Mouse (Mus musculus) retina, postnatal 7 days (tissue): Measurements from ENCODE around the gene Anp32a.
A peak's percentile ranks its signal among the peaks of the same experiment; 100 is the strongest.

Experiments used
- DNase-seq: peaks from one replicate; pipeline ENCODE4 v3.0.0-alpha.2; 2012; ENCODE audit warnings: low read depth, low spot score

Anp32a gene

DNA sequence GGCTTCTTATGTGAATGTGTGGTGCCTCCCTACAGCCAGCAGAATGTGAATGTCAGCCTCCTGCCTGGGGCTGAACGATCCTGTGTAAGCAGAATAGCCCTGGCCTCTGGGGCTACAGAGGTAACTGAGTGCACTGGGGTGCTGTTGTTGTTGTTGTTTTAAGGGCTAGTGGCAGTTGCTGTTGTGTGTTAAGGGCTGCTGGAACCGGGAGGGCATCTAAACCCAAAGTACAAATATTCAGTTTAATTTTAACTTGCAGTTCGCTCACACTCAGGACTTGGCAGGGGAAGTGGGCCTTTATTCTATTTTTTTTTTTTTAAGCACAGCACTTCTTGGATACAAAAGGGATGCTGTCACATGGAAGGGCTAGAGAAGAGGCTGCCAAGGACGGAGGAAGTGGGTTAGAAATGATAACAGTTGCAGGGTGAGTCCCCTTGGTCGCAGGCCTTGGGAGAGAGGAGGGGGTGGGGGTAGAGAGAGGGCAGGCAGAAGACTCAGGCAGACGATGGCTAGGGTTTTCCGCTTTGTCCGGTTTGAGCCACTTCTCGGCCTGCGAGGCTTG is 26.5 kb downstream of the Anp32a start:
- DNase-seq = no peak

DNA sequence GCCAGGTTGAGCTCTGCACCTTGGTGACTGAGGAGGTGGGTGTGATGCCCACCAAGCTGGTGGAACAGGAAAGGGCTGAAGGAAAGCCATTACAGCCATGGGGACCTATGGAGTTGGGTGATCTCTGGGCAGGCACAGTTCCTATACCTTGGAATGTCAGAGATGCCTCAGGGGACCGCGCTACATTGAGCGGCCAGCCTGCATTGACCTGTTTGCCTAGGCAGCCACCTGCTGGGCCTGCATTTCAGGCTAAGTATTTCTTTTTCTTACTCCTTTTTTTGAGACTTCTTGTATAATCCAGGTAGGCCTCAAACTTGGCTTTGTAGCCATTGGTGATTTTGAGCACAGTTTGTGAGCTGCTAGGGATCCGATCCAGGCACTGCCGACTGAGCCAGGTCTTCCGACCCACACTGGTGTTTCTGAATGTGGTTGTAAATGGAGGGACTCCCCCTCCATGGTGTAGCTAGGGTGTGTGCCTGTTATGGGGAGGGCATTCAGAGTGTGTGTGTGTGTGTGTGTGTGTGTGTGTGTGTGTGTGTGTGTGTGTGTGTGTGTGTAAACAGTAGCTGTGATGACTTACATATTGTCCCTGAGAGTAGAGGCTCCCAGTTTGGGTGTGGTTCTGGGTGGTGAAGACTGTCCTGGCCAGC is 27.3 kb downstream of the Anp32a start:
- no peak for DNase-seq

DNA sequence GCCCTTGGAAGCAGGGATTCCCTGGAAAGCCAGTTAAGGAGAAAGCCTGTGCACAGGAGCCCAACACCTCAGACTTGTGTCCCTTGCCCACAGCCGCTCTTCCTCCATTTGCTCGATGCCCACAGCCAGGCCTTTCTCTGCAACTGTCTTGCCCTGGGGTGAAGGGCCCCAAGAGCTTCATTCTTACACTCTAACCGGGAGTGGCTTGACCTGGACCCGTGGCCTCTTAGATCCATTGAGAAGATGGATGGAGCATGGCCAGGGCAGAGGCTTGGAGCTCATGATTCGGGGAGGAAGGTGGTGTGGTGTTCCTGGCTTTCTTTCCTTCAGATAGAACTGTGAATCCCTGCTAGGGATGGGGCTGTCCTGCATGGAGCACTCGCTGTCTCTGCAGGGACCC is 28.1 kb downstream of the Anp32a start:
- DNase-seq = no peak

DNA sequence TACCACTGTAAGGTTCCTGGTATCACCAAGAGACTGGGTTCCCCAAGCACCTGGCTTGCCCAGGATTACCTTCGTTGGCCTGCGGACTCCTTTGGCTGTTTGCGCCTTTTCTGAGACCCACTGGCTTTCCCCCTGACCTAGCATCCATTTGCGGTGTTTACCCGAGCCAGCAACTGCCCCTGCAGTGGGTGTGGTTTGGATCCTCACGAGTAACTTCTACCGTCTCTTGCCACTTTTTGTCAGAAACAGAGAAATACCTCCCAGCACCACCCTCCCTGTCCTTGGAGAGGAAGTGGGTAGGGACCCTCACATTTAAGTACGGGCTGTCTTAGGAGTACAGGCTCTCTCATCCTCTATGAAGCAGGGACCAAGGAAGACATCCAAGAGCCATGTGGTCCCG is 29.1 kb downstream of the Anp32a start:
- DNase-seq = no peak

DNA sequence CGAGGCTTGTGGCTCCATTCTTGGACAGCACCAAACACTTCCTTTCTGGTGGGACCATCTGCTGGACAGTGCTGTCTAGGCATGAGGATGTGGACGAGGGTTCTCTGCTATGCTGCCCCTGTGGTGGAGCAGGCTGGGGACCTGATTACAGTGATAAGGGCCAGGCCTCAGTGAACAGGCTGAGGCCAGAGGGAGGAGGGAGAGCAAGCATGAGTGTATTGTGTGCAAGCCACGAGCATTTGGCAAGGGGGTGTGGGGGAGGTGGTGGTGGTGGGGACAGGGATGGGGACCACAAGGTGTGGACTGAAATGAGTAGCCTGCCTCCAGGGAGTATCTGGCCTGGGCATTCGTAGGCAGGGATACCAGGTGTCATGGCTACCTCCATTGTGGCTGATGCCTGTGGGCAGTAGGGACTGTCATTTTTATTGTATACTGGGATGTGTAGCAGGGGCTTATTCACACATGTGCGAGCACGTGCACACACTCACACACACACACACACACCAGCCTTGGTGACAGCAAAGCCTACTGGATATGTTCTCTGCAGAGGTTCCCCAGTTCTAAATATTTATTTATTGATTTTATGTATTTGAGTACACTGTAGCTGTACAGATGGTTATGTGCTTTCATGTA is 29.7 kb downstream of the Anp32a start:
- DNase-seq = no peak

DNA sequence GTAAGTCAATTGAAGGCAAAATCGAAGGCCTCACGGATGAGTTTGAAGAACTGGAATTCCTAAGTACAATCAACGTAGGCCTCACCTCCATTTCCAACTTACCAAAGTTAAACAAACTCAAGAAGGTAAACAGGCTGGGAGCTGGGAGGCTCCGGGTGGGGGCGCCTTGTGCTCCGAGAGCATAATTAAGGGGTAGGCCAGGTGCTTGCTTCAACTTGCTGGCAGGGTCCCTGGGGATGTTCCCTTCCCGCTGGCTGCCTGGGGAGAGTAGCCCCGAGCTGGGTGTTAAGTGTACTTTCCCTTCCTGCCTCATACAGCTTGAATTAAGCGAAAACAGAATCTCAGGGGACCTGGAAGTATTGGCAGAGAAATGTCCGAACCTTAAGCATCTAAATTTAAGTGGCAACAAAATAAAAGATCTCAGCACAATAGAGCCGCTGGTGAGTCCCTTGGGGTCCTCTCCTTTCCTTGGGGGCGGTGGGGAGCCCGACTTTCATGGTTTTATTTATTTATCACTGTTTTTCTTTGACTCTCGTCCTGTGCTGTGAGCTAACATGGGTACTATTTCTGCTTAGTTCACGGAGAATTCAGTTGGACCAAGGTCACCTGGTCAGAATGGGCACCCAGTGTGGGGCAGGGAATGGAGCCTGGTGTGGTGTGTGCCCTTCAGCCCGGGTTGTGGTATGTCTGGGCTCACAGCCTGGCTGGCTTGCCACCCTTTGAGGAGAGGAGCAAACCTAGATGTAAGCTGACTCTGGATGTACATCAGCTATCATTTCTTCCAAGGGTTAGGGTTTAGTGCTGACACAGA is 30.9 kb downstream of the Anp32a start:
- DNase-seq = no peak

DNA sequence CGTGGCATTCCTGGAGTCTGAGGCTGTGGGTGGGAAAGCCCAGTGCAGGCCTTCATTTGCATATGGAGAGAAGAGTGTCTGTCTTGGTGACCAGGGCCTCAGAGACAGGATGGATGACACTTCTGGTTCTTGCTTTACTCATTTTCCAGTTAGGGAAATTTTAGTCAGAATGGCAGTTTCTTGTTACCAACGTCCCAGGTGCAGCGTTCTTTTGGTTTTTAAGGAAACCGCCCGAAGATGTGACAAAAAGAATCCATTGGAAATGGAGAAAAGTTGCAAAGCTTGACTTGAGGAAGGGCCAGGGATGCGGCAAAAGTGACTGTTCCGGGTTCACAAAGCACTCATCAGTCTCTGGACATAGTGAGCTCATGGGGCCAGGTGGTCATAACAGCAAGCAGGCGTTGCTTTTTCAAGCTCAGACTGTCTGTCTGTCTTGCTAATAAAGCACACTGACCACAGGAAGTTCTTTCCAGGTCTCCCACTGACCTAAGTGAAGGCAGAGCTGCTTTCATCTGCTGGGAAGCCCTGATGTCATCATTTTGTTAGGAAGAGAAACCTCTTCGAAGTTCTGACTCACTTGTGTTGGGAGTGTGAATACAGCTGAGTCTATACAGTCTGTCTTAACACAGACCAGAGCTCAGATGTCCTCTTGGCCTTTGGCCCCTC is 31.6 kb downstream of the Anp32a start:
- no peak for DNase-seq

DNA sequence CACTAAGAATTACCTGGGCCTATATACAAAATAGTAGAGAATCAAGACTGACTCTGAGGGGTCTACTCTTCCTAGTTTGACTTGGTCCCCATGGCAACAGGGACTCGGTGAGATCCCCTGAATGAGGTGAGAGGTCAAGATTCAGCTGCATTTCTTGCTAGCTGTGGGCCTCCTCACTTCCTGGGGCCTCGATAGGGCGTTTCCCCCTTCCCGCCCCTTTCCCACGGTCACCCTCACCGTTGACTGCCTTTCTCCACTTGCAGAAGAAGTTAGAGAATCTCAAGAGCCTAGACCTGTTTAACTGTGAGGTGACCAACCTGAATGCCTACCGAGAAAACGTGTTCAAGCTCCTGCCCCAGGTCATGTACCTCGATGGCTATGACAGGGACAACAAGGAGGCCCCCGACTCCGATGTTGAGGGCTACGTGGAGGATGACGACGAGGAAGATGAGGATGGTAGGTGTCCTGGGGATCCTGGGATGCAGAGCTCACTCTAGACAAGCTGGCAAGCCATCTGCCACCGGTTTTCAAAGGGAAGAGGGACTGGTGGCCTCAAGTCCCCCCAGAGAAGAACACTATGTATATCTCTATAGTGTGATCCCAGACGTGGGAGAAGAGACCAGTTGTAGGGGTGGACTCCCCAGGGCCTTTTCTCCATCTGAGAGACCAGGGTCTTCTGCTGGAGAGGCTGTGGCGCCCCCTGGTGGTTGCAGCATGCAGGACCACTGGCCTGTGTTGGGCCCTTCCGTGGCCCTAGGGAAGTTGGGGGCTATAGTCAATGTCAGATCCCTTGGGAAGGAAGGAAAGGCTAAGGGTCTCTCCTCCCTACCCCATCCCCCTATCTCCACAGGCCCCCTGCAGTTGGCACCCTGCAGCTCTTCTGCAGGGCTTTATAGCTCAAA is 32.4 kb downstream of the Anp32a start:
- no peak for DNase-seq

DNA sequence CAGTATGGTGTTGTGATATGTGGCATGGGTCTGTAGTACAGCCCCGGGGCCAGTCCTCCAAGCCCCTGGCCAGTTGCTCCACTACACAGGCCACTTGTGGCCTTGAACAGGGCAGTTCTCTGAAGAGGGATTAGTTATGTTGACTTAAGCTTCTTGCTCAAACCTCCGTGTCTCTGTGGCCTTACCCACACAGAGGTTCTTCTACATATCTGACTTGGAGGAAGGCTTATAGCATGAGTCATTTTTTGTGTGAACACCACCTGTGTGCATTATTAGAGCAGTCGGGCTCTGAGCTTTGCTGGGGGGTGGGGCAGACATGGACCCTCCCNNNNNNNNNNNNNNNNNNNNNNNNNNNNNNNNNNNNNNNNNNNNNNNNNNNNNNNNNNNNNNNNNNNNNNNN is 33.2 kb downstream of the Anp32a start:
- DNase-seq = no peak

DNA sequence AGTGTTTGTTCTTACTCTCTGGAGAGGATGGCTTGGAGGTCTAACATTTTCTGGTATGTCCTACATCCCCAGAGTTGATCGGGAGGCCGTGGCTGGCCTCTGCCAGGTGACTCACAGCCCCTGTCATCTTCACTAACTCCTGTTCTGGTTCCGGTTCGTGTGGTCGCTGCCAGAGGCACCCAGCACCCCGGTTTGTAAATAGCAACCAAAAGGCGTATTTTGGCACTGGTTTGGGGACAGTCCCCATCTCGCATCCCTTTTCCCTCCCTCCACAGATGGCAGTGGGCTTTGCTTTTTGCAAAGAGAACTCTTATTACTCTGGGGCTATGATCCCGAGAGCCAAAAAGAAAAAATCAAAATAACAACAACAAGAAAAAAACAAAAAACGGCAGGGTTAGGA is 36.8 kb downstream of the Anp32a start:
- DNase-seq = no peak

DNA sequence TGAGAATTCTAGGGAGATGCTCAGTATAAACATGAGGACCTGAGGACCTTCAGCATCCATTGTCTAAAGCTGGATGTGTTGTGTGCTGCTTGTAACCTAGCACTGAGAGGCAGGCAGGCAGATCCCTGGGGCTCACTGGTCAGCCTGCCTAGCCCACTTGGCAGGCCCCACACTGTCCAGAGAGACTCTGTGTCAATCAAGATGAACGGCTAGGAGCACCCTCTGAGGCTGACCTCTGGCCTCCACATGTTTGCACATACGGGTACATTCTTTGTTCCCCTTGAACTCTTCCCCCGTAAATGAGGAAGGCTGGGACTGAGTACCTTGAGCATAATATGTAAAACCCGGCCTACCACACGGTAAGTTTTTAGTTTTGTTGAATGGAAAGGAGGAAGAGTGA is 39.3 kb downstream of the Anp32a start:
- no peak for DNase-seq

DNA sequence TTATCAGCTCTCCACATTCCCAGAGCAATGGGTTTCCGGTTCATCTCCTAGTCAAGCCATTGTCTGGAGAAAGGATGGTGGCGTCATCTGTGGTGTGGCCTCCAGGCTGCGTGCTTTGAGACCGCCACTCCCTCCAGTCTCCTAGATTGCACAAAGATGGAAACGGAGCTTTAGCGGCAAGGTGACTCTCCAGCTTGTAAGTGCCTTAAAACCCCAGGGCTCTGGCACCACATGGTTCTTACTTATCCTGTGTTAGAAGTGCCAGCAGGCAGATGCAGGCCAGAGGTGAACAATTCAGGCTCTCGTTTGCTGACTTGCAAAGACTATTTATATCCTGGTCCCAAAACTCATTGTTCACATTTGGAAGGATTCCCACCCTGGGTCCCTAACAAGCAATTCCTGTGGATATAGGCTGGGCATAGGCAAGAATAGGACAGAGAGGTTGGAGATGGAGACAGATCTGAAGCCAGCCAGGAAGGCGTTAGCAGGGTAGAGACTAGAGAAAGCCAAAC is 40.4 kb downstream of the Anp32a start:
- DNase-seq = no peak

DNA sequence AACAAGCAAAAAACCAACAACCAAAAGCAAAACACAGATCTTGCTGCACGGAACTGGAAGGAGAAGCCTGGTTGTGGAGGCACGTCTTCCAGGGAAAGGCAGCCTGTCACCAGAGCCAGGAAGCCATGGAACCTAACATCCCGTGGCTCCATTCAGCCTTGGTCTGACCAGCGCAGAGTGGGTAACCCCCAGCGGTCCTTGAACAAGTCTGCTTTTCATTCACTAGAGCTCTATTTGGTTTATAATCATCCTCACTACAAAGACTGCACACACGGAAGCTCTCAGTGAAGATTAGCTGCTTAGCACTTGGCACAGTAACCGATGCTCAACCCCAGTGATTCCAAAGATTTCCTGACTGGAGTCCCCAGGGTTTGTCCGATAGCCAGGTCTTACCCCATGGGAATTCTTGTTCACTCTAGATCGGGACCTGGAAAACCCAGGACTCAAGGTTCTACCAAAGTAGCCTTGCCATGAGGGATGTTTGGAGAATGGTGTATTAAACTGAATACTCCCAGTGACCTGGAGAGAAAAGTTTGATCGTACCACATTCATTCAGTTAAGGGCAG is 41.5 kb downstream of the Anp32a start:
- DNase-seq = no peak

DNA sequence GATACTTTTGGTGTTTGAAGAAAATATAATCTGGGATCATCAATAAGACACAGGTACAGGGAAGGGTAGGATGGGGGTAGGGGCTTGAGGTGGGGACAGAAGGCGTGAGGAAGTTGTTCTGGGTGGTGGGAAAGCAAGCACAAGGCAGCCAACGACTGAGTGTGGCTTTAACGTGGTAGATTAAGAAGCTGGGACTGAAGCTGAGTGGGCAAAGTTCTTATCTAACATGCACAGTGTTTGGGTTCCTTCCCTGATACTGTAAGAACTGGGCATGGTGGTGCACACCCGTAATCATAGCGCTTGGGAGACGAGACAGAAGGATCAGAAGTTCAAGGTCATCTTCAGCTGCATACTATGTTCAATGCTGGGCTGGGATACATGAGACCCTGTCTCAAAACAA is 44.0 kb downstream of the Anp32a start:
- no peak for DNase-seq

DNA sequence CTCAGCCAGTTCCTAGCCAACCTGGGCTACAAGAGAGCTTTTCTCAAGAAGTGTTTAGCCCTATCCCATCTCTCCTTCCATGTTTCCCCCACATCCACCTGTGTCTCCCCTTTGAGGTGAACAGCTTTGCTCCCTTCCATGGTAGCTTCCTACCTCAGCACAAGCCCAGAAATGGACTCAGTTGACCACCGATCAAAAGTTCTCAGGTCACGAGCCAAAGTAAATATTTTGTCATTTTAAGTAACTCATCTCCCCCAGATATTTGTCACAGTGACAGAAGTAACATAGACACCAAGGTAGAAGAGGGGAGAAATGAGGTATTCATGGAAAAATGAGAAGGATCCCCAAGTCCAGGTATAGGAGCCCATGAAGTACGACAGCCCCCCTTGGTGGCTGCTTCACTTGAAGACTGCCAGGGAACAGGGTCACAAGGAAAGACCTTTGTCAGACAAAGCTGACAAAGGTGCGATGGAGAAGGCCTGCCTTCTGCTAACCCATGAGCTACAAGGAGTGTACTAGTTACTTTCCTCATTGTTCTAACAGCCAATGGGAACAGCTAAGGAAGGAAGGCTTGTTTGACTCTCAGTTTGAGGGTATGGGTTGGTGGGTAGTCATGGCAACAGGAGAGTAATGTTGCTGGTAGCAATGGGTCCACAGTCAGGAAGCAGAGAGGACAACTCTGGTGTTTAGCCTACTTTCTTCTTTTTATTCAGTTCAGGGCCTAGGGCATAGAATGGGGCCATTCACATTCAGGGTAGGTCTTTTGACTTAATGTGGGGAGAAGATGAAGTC is 44.8 kb downstream of the Anp32a start:
- DNase-seq = no peak

DNA sequence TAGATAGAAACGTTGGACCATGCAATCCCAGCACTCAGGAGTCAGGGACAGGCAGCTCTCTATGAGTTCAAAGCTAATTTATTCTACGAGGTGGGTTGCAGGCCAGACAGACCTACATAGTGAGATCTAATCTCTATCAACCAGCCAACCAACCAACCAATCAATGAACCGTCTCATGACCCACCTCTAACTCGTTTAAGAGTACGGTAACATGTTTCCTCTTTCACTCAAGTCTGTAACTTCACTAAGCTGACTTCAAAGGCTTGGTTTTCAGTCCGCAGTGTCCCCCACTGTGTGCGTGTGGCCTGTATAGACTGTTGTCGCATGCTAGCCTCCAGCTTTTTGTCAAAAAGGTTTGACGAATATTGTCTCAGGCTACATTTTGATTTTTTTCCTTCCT is 48.6 kb downstream of the Anp32a start:
- no peak for DNase-seq

DNA sequence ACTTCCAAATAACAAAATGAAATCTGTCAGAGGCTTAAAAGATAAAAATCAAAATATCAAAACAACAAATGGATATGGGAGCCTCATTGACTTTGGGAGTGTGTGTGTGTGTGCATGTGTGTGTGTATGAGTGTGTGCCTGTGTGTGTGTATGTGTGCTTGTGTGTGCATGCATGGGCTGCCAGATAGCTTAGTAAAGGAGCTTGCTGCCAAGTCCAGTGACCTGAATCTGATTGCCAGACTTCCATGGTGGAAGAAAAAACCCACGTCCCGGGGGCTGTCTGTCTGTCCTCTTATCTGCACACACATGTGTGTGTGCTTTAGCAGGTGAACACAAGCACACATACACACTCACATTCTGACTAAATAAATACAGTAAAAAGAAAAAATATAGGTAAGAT is 52.4 kb downstream of the Anp32a start:
- peak; percentile 30 for DNase-seq

DNA sequence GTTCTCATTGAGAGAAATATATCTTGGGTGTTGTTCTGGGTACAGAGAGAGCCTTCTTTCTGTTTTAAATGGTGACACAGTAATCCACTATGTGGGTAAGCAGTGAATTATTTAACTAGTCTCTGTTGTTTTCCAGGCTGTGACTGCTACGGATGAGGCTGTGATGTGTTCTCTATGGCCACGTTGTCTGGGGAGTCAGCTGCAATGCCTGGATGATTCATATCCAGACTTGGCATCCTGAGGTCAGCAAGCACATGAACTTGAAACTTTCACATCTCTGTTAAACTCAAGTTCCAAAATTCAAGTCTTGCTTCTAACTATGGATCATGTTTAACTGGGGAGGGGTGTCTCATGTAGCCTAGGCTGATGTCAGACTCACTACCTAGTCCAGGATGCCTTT is 53.1 kb downstream of the Anp32a start:
- no peak for DNase-seq

DNA sequence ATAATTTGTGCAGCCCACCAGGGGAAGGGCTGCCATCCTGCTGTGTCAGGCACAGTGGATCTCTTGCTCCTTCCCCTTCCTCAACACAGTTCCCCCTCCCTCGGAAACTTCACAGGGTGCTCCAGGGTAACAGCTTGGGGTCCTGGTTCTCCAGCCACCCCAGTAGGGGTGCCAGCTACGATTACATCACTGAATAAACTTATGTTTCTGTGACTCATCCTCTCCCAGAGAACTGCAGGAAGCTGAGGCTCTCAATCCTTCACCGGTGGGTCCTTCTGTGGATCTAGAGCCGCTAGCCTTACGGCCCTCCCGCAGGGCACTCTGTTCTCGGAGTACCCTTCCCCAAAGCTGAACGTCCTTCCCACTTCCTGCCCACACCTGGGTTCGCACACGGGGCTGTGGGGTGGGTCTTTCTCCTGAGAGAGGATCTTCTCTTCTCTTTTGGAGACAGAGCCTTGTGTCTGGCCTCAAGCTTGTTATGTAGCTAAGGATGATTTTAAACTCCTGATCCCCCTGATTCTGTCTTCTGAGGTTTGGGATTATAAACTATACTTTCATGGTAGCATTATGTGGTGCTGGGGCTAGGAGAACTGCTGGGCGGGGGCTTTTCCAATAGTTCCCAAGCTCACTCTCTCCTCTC is 59.6 kb downstream of the Anp32a start:
- DNase-seq = no peak
